Mouse (Mus musculus) limb, embryonic 12.5 days (tissue): ENCODE data around the gene L3mbtl3. TPM values are rescaled to one million over a fixed set of nuclear protein-coding genes. Genes with fewer than 3 reads are reported as not detected.

ENCODE experiments used
- ATAC-seq: fragments of 200-750 bp; cut with Nextera tagmentation; 2 replicates; pipeline ENCODE4 v1.8.0; 2017; ENCODE audit warnings: low read depth, moderate TSS enrichment; ENCODE audit not compliant: insufficient number of reproducible peaks, insufficient read depth, low FRiP score, low TSS enrichment
- H3K27ac ChIP-seq: fragments of 300-500 bp; sonication (generic); 2 replicates; pipeline ENCODE4 v1.5.1; 2016; ENCODE audit warnings: mild to moderate bottlenecking, moderate library complexity
- H3K27me3 ChIP-seq: fragments of 300-500 bp; sonication (generic); 2 replicates; pipeline ENCODE4 v1.6.1; 2016; ENCODE audit warnings: mild to moderate bottlenecking, moderate library complexity
- H3K36me3 ChIP-seq: fragments of 300-500 bp; sonication (generic); 2 replicates; pipeline ENCODE4 v1.6.1; 2016; ENCODE audit warnings: mild to moderate bottlenecking, moderate library complexity
- H3K4me1 ChIP-seq: fragments of 300-500 bp; sonication (generic); replicated peaks from 2 replicates; pipeline ENCODE4 v1.6.1; 2016
- H3K4me2 ChIP-seq: fragments of 300-500 bp; sonication (generic); 2 replicates; pipeline ENCODE4 v1.6.1; 2016; ENCODE audit warnings: mild to moderate bottlenecking, moderate library complexity
- H3K4me3 ChIP-seq: fragments of 300-500 bp; sonication (generic); replicated peaks from 2 replicates; pipeline ENCODE4 v1.5.1; 2016; ENCODE audit warnings: mild to moderate bottlenecking
- H3K9ac ChIP-seq: fragments of 300-500 bp; sonication (generic); replicated peaks from 2 replicates; pipeline ENCODE4 v1.6.1; 2016; ENCODE audit warnings: mild to moderate bottlenecking, moderate library complexity
- H3K9me3 ChIP-seq: fragments of 300-500 bp; sonication (generic); 2 replicates; pipeline ENCODE4 v1.6.1; 2016; ENCODE audit warnings: mild to moderate bottlenecking, moderate library complexity
- WGBS: fragments of 180-500 bp; shearing (Covaris S2); methylation state at CpG from one replicate; pipeline ENCODE4 v1.1.7; 2016; 5-methylcytosine and 5-hydroxymethylcytosine counted together
- polyA plus RNA-seq: library from polyadenylated mRNA; unstranded; fragments of >200 nt; fragmentation: Nextera tagmentation; extraction: Ambion mirVana; gene quantifications from 2 replicates; pipeline ENCODE4 v1.2.1, GENCODE M21; 2016

Gene L3mbtl3
- 38.3 and 38.8 TPM in 2 replicates for polyA plus RNA-seq

DNA sequence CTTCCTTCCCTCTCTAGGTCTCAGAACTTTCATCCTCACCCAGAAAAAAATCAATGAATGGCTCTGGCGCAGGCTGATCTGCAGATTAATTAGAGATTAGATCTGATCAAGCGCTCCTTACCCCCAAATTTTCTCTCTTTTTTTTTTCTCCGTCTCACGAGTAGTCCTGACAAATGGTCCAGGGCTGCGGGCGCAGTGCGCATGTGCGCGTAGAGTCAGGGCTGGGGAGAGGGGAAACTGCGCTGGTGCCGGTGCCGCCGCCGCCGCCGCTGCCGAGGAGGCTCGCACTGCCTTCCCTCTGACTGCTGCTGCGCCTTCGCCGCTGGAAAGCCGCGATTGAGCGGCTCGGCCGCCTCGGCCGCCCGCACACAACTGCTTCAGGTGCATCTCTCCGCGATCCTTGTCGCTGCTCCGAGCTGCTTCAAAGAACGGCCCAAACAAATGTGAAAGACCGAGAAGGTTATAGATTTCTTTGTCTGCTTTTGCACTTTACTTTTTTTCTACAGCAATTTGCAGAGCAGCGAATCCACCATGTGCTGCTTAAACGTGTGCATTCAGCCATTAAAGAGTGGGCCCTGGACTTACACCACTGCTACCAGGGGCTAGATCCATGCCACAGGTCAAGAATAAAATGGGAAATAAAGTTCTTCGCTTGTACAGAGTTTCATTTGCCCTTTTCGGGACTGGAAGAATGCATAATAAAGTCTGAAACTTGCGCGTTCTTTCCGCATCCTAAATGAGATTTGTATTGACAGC lies at the start of gene L3mbtl3:
L3mbtl3 (minus strand) TSS at position 182 of the 756 bp plus-strand sequence.
- no peaks in the 10 kb centered on the region for H3K9me3 ChIP-seq
- ATAC-seq = peak; percentile 81; the same call in 1 of the 2 replicates
- H3K27me3 ChIP-seq = no peaks in the 10 kb centered on the region
- peak within 1 kb of the TSS; percentile 70 for H3K4me2 ChIP-seq
- H3K27ac ChIP-seq = peak within 1 kb of the TSS; percentile 99
- no peaks in the 10 kb centered on the region for H3K36me3 ChIP-seq
- H3K4me1 ChIP-seq = peaks cover 21% of the 10 kb centered on the region
- peak within 1 kb of the TSS; percentile 99 for H3K9ac ChIP-seq
- WGBS = 2% methylated on average over 42 of the region's 42 CpGs
- H3K4me3 ChIP-seq = peak within 1 kb of the TSS; percentile 95

DNA sequence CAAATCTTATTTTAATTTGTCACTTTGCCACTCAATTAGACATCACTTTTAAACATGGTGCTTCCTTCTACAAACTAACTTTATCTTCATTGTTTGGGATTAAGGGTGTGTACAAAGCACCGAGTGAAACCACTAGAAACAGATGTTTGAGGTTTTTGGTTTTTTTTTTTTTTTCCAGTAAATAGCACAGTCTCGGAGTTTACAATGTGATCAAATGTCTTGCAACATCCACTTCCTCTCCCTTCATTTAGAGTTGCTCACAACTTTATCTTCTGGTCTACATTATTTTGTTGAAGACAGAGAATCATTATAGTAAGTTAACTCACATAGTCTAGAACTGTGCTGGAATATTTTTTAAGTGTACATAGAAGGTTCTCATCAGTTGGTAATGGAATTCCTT lies 45.4 kb upstream of the L3mbtl3 start:
- Histone ChIP-seq H3K36me3 (no peaks in the 10 kb centered on the region), H3K9ac (no peak overlapping the region), H3K27ac (no peak overlapping the region), H3K4me3 (no peak overlapping the region), H3K9me3 (no peaks in the 10 kb centered on the region), H3K4me1 (no peaks in the 10 kb centered on the region), H3K4me2 (no peak overlapping the region), H3K27me3 (no peaks in the 10 kb centered on the region)
- no peak for ATAC-seq
- 32% methylated on average over 2 of the region's 2 CpGs for WGBS

- no peaks in the 10 kb centered on the region for H3K27me3 ChIP-seq
- no peaks in the 10 kb centered on the region for H3K36me3 ChIP-seq
- no peak overlapping the region for H3K4me3 ChIP-seq
- no peak for ATAC-seq
- no peak overlapping the region for H3K9ac ChIP-seq
- H3K4me2 ChIP-seq = no peak overlapping the region
- H3K4me1 ChIP-seq = no peaks in the 10 kb centered on the region
- H3K27ac ChIP-seq = no peak overlapping the region
- H3K9me3 ChIP-seq = no peaks in the 10 kb centered on the region
Measured at GRCm38 (mm10) chr10:26388656-26389055, 12.9 kb upstream of the L3mbtl3 start.

DNA sequence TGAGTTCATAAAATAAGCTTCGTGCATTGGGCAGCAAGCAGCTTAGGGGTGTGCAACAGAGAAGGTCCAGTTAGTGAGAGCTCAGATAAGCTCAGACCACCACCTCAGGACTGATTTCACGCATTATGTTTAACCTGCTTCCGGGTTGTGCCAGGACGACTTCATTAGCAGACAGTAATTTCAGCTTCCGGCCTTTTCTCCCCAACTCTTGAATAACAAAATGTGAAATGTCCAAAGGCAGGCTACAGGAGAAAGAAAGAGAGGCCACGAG lies 1.5 kb upstream of the L3mbtl3 start:
- Histone ChIP-seq H3K36me3 (no peaks in the 10 kb centered on the region), H3K4me2 (peak overlapping the region; percentile 70), H3K27me3 (no peaks in the 10 kb centered on the region), H3K9ac (no peak overlapping the region), H3K4me3 (no peak overlapping the region), H3K9me3 (no peaks in the 10 kb centered on the region), H3K4me1 (peaks cover 9% of the 10 kb centered on the region), H3K27ac (no peak overlapping the region)
- no peak for ATAC-seq
- WGBS = 78% methylated on average over 6 of the region's 6 CpGs

GRCm38 (mm10) chr10:26376546-26377331 lies 968 bp upstream of the L3mbtl3 start:
- Histone ChIP-seq H3K27ac (peak overlapping the region; percentile 99), H3K4me2 (peak overlapping the region; percentile 70), H3K4me1 (peaks cover 13% of the 10 kb centered on the region), H3K4me3 (peak overlapping the region; percentile 95), H3K27me3 (no peaks in the 10 kb centered on the region), H3K9ac (peak overlapping the region; percentile 99), H3K36me3 (no peaks in the 10 kb centered on the region), H3K9me3 (no peaks in the 10 kb centered on the region)
- WGBS = 30% methylated on average over 10 of the region's 10 CpGs
- no peak for ATAC-seq

GRCm38 (mm10) chr10:26375351-26375751 lies 420 bp downstream of the L3mbtl3 start:
- Histone ChIP-seq H3K27me3 (no peaks in the 10 kb centered on the region), H3K4me3 (peak overlapping the region; percentile 95), H3K4me1 (peaks cover 21% of the 10 kb centered on the region), H3K9ac (peak overlapping the region; percentile 99), H3K27ac (peak overlapping the region; percentile 99), H3K4me2 (peak overlapping the region; percentile 70), H3K36me3 (no peaks in the 10 kb centered on the region), H3K9me3 (no peaks in the 10 kb centered on the region)
- whole genome bisulfite sequencing = 0% methylated on average over 15 of the region's 30 CpGs
- peak; percentile 23; the same call in 1 of the 2 replicates for ATAC-seq

- Histone ChIP-seq H3K4me1 (peaks cover 21% of the 10 kb centered on the region), H3K36me3 (peaks cover 3% of the 10 kb centered on the region; the same call in 1 of the 2 replicates), H3K27me3 (no peaks in the 10 kb centered on the region), H3K9me3 (no peaks in the 10 kb centered on the region), H3K27ac (peak overlapping the region; percentile 99), H3K4me3 (peak overlapping the region; percentile 95), H3K9ac (peak overlapping the region; percentile 99), H3K4me2 (peak overlapping the region; percentile 70)
- under 1% methylated on average over 90 of the region's 101 CpGs for WGBS
- ATAC-seq = peak; percentile 14; the same call in 1 of the 2 replicates
Measured at GRCm38 (mm10) chr10:26374436-26375311, 1.1 kb downstream of the L3mbtl3 start.

- Histone ChIP-seq H3K4me3 (peak overlapping the region; percentile 95), H3K27ac (peak overlapping the region; percentile 99), H3K27me3 (no peaks in the 10 kb centered on the region), H3K36me3 (peaks cover 8% of the 10 kb centered on the region; the same call in 1 of the 2 replicates), H3K9me3 (no peaks in the 10 kb centered on the region), H3K4me1 (peaks cover 21% of the 10 kb centered on the region), H3K9ac (peak overlapping the region; percentile 99), H3K4me2 (peak overlapping the region; percentile 70)
- ATAC-seq = no peak
- 1% methylated on average over 71 of the region's 71 CpGs for WGBS
Measured at GRCm38 (mm10) chr10:26373951-26374435, 1.8 kb downstream of the L3mbtl3 start.

DNA sequence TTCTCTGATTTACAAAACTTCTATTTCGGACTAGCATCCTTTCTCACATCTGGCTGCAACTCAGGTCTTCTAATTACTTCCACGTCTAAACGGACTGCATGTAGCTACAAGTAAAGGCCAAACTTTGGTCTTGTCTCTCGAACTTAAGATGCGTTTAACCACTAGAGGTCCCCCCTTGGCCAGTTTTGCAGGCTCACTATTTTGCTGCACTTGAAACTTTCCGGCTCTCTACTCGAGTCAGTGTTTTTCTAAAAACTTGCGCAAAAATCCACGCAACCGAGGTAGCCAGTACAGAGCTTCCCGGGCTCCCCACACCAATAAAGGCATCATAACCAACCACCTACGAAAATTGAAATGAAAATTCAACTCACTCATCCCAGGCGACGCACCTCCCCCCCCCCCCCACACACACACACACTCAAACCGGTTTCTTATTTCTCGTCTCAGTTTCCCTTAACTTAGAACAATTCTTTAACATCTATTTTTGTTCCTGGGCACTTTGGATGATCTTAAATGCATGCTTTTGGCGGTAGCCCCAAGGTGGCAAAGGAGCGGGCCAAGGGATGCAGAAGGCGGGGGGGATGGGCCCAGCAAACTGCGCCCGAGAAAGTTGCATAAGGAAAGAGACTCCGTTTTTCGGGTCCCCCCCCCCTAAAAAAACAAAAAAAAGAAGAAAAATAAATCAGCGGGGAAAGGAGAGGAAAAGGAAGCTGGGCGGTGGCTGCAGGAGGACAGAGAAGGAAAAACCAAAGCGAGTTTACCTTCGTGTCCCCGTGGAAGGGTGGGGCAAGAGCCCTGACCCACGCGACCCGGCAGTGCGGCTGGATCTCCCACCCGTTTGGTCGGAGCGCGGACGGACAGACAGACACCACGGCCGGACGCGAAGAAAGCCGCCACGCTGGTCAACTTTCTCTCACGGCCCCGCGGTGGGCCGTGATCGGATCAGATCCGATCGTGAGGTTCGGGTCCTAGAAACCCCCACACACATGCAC lies 2.5 kb downstream of the L3mbtl3 start:
- peak; percentile 11; the same call in 1 of the 2 replicates for ATAC-seq
- Histone ChIP-seq H3K27ac (peak overlapping the region; percentile 99), H3K4me2 (peak overlapping the region; percentile 70), H3K36me3 (peaks cover 14% of the 10 kb centered on the region), H3K4me3 (peak overlapping the region; percentile 95), H3K4me1 (peaks cover 21% of the 10 kb centered on the region), H3K9me3 (no peaks in the 10 kb centered on the region), H3K9ac (peak overlapping the region; percentile 99), H3K27me3 (no peaks in the 10 kb centered on the region)
- under 1% methylated on average over 51 of the region's 51 CpGs for WGBS

- Histone ChIP-seq H3K4me3 (peak overlapping the region; percentile 11; the same call in 1 of the 2 replicates), H3K4me2 (peak overlapping the region; percentile 44; the same call in 1 of the 2 replicates), H3K27me3 (no peaks in the 10 kb centered on the region), H3K9ac (no peak overlapping the region), H3K4me1 (peaks cover 13% of the 10 kb centered on the region), H3K9me3 (no peaks in the 10 kb centered on the region), H3K27ac (no peak overlapping the region), H3K36me3 (peaks cover 28% of the 10 kb centered on the region)
- 55% methylated on average over 7 of the region's 7 CpGs for WGBS
- no peak for ATAC-seq
Measured at GRCm38 (mm10) chr10:26371416-26371815, 4.4 kb downstream of the L3mbtl3 start.
